Mouse (Mus musculus): ENCODE results near the gene Amz2. TPM values are rescaled to one million over a fixed set of nuclear protein-coding genes. Genes with fewer than 3 reads are reported as not detected.

Gene Amz2
- polyA plus RNA-seq, 1 experiment from 2014 or later = 37.6 TPM

DNA sequence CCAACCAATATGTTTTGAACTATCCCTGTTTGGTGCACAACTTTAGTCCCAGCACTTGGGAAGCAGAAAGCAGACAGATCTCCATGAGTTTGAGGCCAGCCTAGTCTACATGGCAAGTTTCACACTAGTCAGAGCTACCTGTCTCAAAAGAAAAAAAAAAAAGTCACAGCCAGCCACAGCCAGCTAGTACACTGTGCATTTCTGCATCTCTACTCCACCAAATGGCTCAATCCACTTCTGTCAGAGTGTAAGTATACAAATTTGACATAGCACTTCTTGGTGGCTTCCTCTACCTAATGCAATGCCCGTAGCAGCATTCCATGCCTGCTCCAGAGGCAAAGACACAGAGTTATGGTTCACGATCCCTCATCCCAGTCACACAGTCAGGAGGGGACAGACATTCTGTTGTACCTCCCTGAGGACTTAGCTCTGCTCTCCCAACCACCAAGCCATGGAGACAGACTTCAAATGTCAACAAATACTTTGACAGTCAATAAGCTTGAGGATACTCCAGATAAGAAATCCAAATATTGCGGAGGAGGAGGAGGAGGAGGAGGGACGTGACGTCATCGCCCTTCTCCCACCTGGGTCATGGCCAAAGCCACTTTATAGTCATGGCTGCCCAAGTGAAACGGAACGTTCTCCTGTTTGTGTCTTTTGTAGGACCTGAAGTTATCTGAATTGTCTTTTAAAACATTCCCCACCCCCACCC, 8.9 kb upstream of the Amz2 start:
- Histone ChIP-seq H3K4me3 (ENCODE audit: low read depth, low read length) (no peak overlapping the region), H3K36me3 (ENCODE audit: control insufficient read depth, insufficient read depth, low read length) (no peaks in the 10 kb centered on the region), H3K4me2 (no peak overlapping the region), H3K27me3 (ENCODE audit: control insufficient read depth, insufficient read depth, low read length) (no peaks in the 10 kb centered on the region), H3K27ac (ENCODE audit: low read depth, low read length) (no peak overlapping the region), H3K9me3 (replicated peaks; ENCODE audit: control insufficient read depth, low read length) (no peaks in the 10 kb centered on the region), H3K9ac (ENCODE audit: low read depth, low read length) (no peak overlapping the region), H3K4me1 (ENCODE audit: control insufficient read depth, insufficient read depth, low read length) (no peaks in the 10 kb centered on the region; the same call in 1 of the 2 replicates)
- no peak for ATAC-seq (replicated peaks; ENCODE audit: insufficient number of reproducible peaks, low FRiP score, low TSS enrichment)
- WGBS (ENCODE audit: insufficient replicate concordance) = 68% methylated on average over 8 of the region's 8 CpGs

- WGBS (ENCODE audit: insufficient replicate concordance) = 81% methylated on average over 9 of the region's 9 CpGs
- no peak for ATAC-seq (replicated peaks; ENCODE audit: insufficient number of reproducible peaks, low FRiP score, low TSS enrichment)
- no peak overlapping the region for H3K4me2 ChIP-seq
- no peak overlapping the region for H3K4me3 ChIP-seq (ENCODE audit: low read depth, low read length)
- no peaks in the 10 kb centered on the region for H3K27me3 ChIP-seq (ENCODE audit: control insufficient read depth, insufficient read depth, low read length)
- H3K27ac ChIP-seq (ENCODE audit: low read depth, low read length) = no peak overlapping the region
- H3K36me3 ChIP-seq (ENCODE audit: control insufficient read depth, insufficient read depth, low read length) = no peaks in the 10 kb centered on the region
- no peaks in the 10 kb centered on the region for H3K9me3 ChIP-seq (replicated peaks; ENCODE audit: control insufficient read depth, low read length)
- no peak overlapping the region for H3K9ac ChIP-seq (ENCODE audit: low read depth, low read length)
- no peaks in the 10 kb centered on the region; the same call in 1 of the 2 replicates for H3K4me1 ChIP-seq (ENCODE audit: control insufficient read depth, insufficient read depth, low read length)
Observed at GRCm38 (mm10) chr11:109417472-109418040, 8.2 kb upstream of the Amz2 start.

- Histone ChIP-seq H3K9me3 (replicated peaks; ENCODE audit: control insufficient read depth, low read length) (no peaks in the 10 kb centered on the region), H3K4me2 (no peak overlapping the region), H3K4me1 (ENCODE audit: control insufficient read depth, insufficient read depth, low read length) (no peaks in the 10 kb centered on the region; the same call in 1 of the 2 replicates), H3K36me3 (ENCODE audit: control insufficient read depth, insufficient read depth, low read length) (no peaks in the 10 kb centered on the region), H3K27ac (ENCODE audit: low read depth, low read length) (no peak overlapping the region), H3K4me3 (ENCODE audit: low read depth, low read length) (no peak overlapping the region), H3K9ac (ENCODE audit: low read depth, low read length) (no peak overlapping the region), H3K27me3 (ENCODE audit: control insufficient read depth, insufficient read depth, low read length) (no peaks in the 10 kb centered on the region)
- WGBS (ENCODE audit: insufficient replicate concordance) = 70% methylated on average over 4 of the region's 4 CpGs
- no peak for ATAC-seq (replicated peaks; ENCODE audit: insufficient number of reproducible peaks, low FRiP score, low TSS enrichment)
Observed at GRCm38 (mm10) chr11:109419461-109419860, 6.3 kb upstream of the Amz2 start.

GRCm38 (mm10) chr11:109419961-109420566, 5.7 kb upstream of the Amz2 start:
- peak overlapping the region; percentile 21; the same call in 1 of the 2 replicates for H3K4me2 ChIP-seq
- H3K9me3 ChIP-seq (replicated peaks; ENCODE audit: control insufficient read depth, low read length) = no peaks in the 10 kb centered on the region
- no peaks in the 10 kb centered on the region for H3K27me3 ChIP-seq (ENCODE audit: control insufficient read depth, insufficient read depth, low read length)
- no peak overlapping the region for H3K9ac ChIP-seq (ENCODE audit: low read depth, low read length)
- no peak for ATAC-seq (replicated peaks; ENCODE audit: insufficient number of reproducible peaks, low FRiP score, low TSS enrichment)
- no peaks in the 10 kb centered on the region for H3K36me3 ChIP-seq (ENCODE audit: control insufficient read depth, insufficient read depth, low read length)
- H3K27ac ChIP-seq (ENCODE audit: low read depth, low read length) = no peak overlapping the region
- whole genome bisulfite sequencing (ENCODE audit: insufficient replicate concordance) = 48% methylated on average over 16 of the region's 16 CpGs
- H3K4me1 ChIP-seq (ENCODE audit: control insufficient read depth, insufficient read depth, low read length) = no peaks in the 10 kb centered on the region; the same call in 1 of the 2 replicates
- no peak overlapping the region for H3K4me3 ChIP-seq (ENCODE audit: low read depth, low read length)

DNA sequence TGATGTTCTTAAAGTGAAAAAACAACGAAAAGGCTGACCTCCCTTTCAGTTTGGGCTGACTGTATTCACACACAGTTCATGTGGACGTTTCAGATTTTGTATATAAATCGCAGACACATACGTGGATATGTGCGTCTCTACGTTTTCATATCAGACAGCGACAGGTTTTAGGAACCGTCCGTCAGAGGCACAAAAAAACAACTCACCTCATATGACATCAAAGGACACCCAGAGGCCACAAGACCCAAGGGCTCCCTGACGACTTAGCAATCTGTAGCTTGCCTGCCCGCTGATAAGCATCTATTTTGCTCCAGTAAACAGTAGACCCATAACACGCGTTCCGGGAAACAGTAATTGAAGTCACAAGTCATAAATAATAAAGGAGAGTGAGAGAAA, 5.2 kb upstream of the Amz2 start:
- WGBS (ENCODE audit: insufficient replicate concordance) = 79% methylated on average over 14 of the region's 14 CpGs
- Histone ChIP-seq H3K4me2 (no peak overlapping the region), H3K4me3 (ENCODE audit: low read depth, low read length) (no peak overlapping the region)

GRCm38 (mm10) chr11:109421205-109421604, 4.5 kb upstream of the Amz2 start:
- no peaks in the 10 kb centered on the region; the same call in 1 of the 2 replicates for H3K4me1 ChIP-seq (ENCODE audit: control insufficient read depth, insufficient read depth, low read length)
- H3K9me3 ChIP-seq (replicated peaks; ENCODE audit: control insufficient read depth, low read length) = no peaks in the 10 kb centered on the region
- no peak overlapping the region for H3K4me3 ChIP-seq (ENCODE audit: low read depth, low read length)
- H3K27ac ChIP-seq (ENCODE audit: low read depth, low read length) = no peak overlapping the region
- 79% methylated on average over 5 of the region's 5 CpGs for WGBS (ENCODE audit: insufficient replicate concordance)
- no peaks in the 10 kb centered on the region for H3K36me3 ChIP-seq (ENCODE audit: control insufficient read depth, insufficient read depth, low read length)
- H3K4me2 ChIP-seq = no peak overlapping the region
- no peaks in the 10 kb centered on the region for H3K27me3 ChIP-seq (ENCODE audit: control insufficient read depth, insufficient read depth, low read length)
- no peak overlapping the region for H3K9ac ChIP-seq (ENCODE audit: low read depth, low read length)
- ATAC-seq (replicated peaks; ENCODE audit: insufficient number of reproducible peaks, low FRiP score, low TSS enrichment) = no peak

More for the DNA sequence above, 5.2 kb upstream of the Amz2 start:
- H3K27me3 ChIP-seq (ENCODE audit: control insufficient read depth, insufficient read depth, low read length) = no peaks in the 10 kb centered on the region
- H3K36me3 ChIP-seq (ENCODE audit: control insufficient read depth, insufficient read depth, low read length) = no peaks in the 10 kb centered on the region
- ATAC-seq (replicated peaks; ENCODE audit: insufficient number of reproducible peaks, low FRiP score, low TSS enrichment) = no peak
- no peaks in the 10 kb centered on the region for H3K9me3 ChIP-seq (replicated peaks; ENCODE audit: control insufficient read depth, low read length)
- no peak overlapping the region for H3K27ac ChIP-seq (ENCODE audit: low read depth, low read length)
- H3K9ac ChIP-seq (ENCODE audit: low read depth, low read length) = no peak overlapping the region
- no peaks in the 10 kb centered on the region; the same call in 1 of the 2 replicates for H3K4me1 ChIP-seq (ENCODE audit: control insufficient read depth, insufficient read depth, low read length)

DNA sequence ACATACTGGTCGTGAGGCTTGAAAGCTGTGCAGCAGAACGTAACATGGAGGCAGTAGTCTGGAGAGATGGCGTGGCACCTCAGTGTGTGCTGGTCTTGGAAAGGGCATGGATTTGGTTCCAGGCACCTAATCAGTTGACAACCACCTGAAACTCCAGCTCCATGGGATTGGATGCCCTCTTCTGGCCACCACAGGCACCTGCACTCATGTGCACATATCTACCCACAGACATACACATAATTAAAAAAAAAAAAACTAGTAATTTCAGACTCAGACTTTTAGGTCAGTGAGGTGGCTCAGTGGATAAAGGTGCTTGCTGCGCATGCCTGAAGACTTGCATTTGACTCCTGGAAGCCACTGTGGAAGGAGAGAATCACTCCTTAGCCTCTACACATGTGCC, 3.5 kb upstream of the Amz2 start:
- H3K27ac ChIP-seq (ENCODE audit: low read depth, low read length) = no peak overlapping the region
- 93% methylated on average over 4 of the region's 4 CpGs for WGBS (ENCODE audit: insufficient replicate concordance)
- no peak overlapping the region for H3K4me2 ChIP-seq
- no peak overlapping the region for H3K4me3 ChIP-seq (ENCODE audit: low read depth, low read length)
- H3K9ac ChIP-seq (ENCODE audit: low read depth, low read length) = no peak overlapping the region
- no peaks in the 10 kb centered on the region for H3K27me3 ChIP-seq (ENCODE audit: control insufficient read depth, insufficient read depth, low read length)
- no peak for ATAC-seq (replicated peaks; ENCODE audit: insufficient number of reproducible peaks, low FRiP score, low TSS enrichment)
- no peaks in the 10 kb centered on the region for H3K9me3 ChIP-seq (replicated peaks; ENCODE audit: control insufficient read depth, low read length)
- no peaks in the 10 kb centered on the region for H3K36me3 ChIP-seq (ENCODE audit: control insufficient read depth, insufficient read depth, low read length)
- no peaks in the 10 kb centered on the region; the same call in 1 of the 2 replicates for H3K4me1 ChIP-seq (ENCODE audit: control insufficient read depth, insufficient read depth, low read length)

DNA sequence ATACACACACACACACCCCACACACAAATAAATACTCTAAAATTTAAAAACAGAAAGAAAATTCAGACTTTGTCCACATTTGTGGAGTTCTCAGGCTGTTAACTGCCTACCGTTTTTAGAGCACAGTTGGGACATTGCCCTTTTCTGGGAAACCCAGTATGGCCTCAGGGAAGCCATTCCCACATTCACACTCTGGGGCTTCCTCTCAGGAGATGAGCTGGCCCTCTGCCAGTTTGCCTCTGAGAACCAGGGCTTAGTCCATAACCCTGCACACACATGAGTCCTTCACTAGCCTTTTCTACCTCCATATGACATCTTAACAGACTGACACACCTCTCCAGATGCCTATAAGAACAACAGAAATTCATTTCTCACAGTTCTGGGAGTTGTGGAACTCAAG, 2.5 kb upstream of the Amz2 start:
- WGBS (ENCODE audit: insufficient replicate concordance) = 76% methylated on average over 1 of the region's 1 CpGs
- H3K4me3 ChIP-seq (ENCODE audit: low read depth, low read length) = no peak overlapping the region
- no peak overlapping the region for H3K9ac ChIP-seq (ENCODE audit: low read depth, low read length)

More for the DNA sequence above, 2.5 kb upstream of the Amz2 start:
- Histone ChIP-seq H3K27me3 (ENCODE audit: control insufficient read depth, insufficient read depth, low read length) (no peaks in the 10 kb centered on the region), H3K27ac (ENCODE audit: low read depth, low read length) (no peak overlapping the region), H3K36me3 (ENCODE audit: control insufficient read depth, insufficient read depth, low read length) (no peaks in the 10 kb centered on the region), H3K9me3 (replicated peaks; ENCODE audit: control insufficient read depth, low read length) (no peaks in the 10 kb centered on the region), H3K4me1 (ENCODE audit: control insufficient read depth, insufficient read depth, low read length) (no peaks in the 10 kb centered on the region; the same call in 1 of the 2 replicates), H3K4me2 (no peak overlapping the region)
- ATAC-seq (replicated peaks; ENCODE audit: insufficient number of reproducible peaks, low FRiP score, low TSS enrichment) = no peak
